Mouse (Mus musculus) testis, adult 2 months (tissue): ENCODE results near the gene Rbm14. TPM values are rescaled to one million over a fixed set of nuclear protein-coding genes. Genes with fewer than 3 reads are reported as not detected.

Experiments
- H3K27ac ChIP-seq: fragments of 200-500 bp; 2 replicates; pipeline ENCODE4 v1.5.1; 2012; ENCODE audit warnings: low read depth, low read length; ENCODE audit not compliant: control insufficient read depth, insufficient read depth
- H3K27me3 ChIP-seq: fragments of 200-500 bp; 2 replicates; pipeline ENCODE4 v1.6.1; 2012; ENCODE audit warnings: mild to moderate bottlenecking, low read length, moderate library complexity; ENCODE audit not compliant: control insufficient read depth, insufficient read depth
- H3K36me3 ChIP-seq: fragments of 200-500 bp; 2 replicates; pipeline ENCODE4 v1.6.1; 2012; ENCODE audit warnings: mild to moderate bottlenecking, low read length; ENCODE audit not compliant: control insufficient read depth, insufficient read depth
- H3K4me1 ChIP-seq: fragments of 200-500 bp; 2 replicates; pipeline ENCODE4 v1.6.1; 2012; ENCODE audit warnings: low read length; ENCODE audit not compliant: control insufficient read depth, insufficient read depth
- H3K4me3 ChIP-seq: fragments of 200-500 bp; 2 replicates; pipeline ENCODE4 v1.5.1; 2012; ENCODE audit warnings: low read depth, mild to moderate bottlenecking, low read length, moderate library complexity, mixed read lengths; ENCODE audit not compliant: control insufficient read depth
- CTCF ChIP-seq: fragments of 200-500 bp; IDR thresholded peaks from 2 replicates; pipeline ENCODE4 v1.5.1; 2012; ENCODE audit warnings: low read depth, mild to moderate bottlenecking, inconsistent platforms, low read length, moderate library complexity; ENCODE audit not compliant: control insufficient read depth, insufficient read depth, insufficient replicate concordance
- POLR2A ChIP-seq: fragments of 200-500 bp; IDR thresholded peaks from 2 replicates; pipeline ENCODE4 v1.6.1; 2012; ENCODE audit warnings: low read depth, mild to moderate bottlenecking, inconsistent platforms, low read length, moderate library complexity; ENCODE audit not compliant: control insufficient read depth
- polyA plus RNA-seq: library from polyadenylated mRNA; depleted of rRNA; stranded (reverse); fragments of >200 nt; gene quantifications from 2 replicates; pipeline ENCODE4 v1.2.3, GENCODE M21; 2012

Rbm14 gene
- polyA plus RNA-seq, 1 experiment = 45.7 TPM

DNA sequence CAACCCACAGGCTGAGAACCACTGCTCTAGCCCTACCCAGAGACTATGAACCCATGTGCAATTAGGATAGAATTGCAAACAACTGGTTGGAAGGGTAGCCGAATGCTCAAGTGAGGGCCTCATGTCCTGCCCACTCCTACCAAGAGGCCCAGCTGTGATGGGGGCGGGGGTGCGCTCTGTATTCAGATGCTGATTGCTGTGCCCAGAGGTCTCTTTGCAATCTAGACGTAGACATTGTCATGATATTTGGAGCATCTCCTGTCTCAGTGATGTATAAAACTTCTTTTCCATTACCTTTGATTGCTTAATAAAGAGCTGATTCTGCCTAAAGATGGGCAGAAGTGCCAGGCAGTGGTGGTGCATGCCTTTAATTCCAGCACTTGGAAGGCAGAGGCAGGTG lies 38.4 kb upstream of the Rbm14 start:
- H3K4me1 ChIP-seq = peaks cover 3% of the 10 kb centered on the region; the same call in 1 of the 2 replicates
- no peak overlapping the region for H3K27ac ChIP-seq
- H3K27me3 ChIP-seq = no peaks in the 10 kb centered on the region
- no peaks in the 10 kb centered on the region for H3K36me3 ChIP-seq
- no peak overlapping the region for H3K4me3 ChIP-seq
- TF ChIP-seq POLR2A (no peak), CTCF (no peak)

DNA sequence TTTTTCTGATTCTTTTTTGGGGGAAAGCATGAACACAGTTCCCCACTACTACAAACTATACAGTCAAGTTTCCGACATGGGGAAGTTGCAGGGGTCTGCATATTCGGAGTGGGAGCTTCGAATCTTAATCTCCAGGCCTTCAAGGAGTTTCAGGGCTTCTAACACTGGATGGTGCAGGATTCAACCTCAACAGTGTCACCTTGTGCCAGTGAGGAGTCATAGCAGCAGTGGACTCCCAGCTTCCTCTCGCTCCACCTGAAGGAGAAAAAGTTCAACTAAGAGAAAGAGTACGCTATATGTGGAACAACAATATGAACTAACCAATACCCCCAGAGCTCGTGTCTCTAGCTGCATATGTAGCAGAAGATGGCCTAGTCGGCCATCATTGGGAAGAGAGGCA lies 36.1 kb upstream of the Rbm14 start:
- H3K36me3 ChIP-seq = no peaks in the 10 kb centered on the region
- no peaks in the 10 kb centered on the region for H3K27me3 ChIP-seq
- H3K4me1 ChIP-seq = no peaks in the 10 kb centered on the region
- no peak overlapping the region for H3K4me3 ChIP-seq
- no peak overlapping the region for H3K27ac ChIP-seq
- TF ChIP-seq POLR2A (no peak), CTCF (peak; percentile 59; the same call in 1 of the 2 replicates)

DNA sequence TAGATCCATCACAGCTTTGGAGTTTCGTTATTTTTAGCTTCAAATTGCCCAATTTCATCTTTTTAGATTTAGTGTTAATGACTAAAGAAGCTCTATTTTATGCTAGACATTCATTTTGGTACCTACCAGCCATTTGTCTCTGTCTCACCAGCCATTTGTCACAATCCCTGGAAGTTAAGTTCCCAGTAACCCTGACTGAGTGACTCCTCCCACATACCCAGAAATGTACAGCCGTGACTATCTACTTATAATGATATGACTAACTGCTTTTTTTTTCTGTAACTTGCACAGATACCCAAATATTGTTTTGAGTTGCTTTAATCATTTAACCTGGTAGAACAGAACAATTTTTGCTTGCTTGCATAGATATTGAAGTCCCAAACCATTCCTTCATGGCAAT lies 34.4 kb upstream of the Rbm14 start:
- H3K4me3 ChIP-seq = no peak overlapping the region

DNA sequence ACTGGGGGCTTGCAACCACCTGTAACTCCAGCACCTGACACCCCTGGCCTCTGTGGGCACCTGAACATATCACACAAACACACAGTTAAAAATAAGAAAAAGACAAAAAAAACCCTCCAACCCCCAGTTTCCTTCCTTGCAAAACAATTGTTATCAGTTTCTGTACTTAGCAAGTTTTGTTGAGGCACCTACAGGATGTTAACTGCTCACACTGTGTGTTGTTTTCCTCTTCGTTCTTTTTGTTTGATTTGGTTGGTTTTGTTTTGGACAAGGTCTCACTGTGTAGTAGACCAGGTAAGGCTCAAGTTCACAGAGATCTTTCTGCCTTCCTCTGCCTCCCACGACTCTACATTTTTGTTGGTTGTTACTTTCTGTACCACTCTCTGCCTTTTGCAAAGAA lies 31.2 kb upstream of the Rbm14 start:
- Histone ChIP-seq H3K4me3 (peak overlapping the region; percentile 28; the same call in 1 of the 2 replicates), H3K27me3 (no peaks in the 10 kb centered on the region), H3K27ac (no peak overlapping the region), H3K36me3 (no peaks in the 10 kb centered on the region; the same call in none of the 2 replicates), H3K4me1 (peaks cover 19% of the 10 kb centered on the region)
- no peak for TF ChIP-seq CTCF
- no peak for TF ChIP-seq POLR2A

More for the DNA sequence above, 34.4 kb upstream of the Rbm14 start:
- no peak overlapping the region for H3K27ac ChIP-seq
- H3K4me1 ChIP-seq = no peaks in the 10 kb centered on the region
- H3K27me3 ChIP-seq = no peaks in the 10 kb centered on the region
- TF ChIP-seq CTCF (no peak), POLR2A (no peak)
- H3K36me3 ChIP-seq = no peaks in the 10 kb centered on the region; the same call in 1 of the 2 replicates

DNA sequence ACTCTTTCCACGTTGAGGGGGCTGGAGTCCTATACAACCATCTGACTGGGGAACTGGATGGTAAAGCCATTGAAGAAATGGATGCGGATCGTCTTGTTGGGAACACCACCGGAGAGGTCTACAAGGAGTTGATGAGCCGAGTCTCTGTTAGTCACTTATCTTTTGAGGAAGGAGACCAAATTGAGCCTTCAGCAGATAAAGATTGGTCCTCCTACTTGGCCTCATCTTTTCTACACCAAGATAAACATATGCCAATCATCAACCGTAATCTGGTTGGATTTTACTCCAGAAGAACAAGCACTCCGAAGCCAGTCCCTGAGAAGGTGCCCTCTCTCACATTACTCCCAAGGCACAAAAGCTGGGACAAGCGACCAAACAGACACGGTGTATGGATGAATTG lies 29.4 kb upstream of the Rbm14 start:
- TF ChIP-seq CTCF (no peak), POLR2A (no peak)

DNA sequence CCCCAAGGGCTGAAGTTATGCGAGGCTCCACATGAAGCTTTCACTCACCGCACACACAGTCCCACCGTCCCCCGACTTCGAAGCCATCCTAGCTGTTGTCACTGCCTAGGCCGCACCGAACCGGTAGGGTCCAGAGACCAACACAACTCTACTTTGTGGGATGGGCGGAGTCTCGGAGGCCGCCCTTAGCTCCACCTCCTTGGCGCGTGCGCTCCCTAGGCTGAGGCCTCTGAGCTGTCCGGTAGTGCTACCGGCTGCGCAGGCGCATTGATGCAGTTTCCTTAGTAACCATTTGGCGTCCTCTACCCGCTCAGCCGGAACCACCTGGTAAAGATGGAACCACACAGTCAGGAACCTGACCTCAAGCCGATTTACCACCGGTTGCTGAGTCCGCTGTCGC lies 27.7 kb upstream of the Rbm14 start, which contains the start of the genes Ccs and Ccdc87:
Gene Ccs (minus strand): TSS at position 184 of the 400 bp plus-strand sequence.
Gene Ccdc87 (plus strand): TSS at position 218 of the 400 bp plus-strand sequence.
- Histone ChIP-seq H3K27me3 (no peaks in the 10 kb centered on the region), H3K4me1 (peaks cover 21% of the 10 kb centered on the region), H3K4me3 (peak within 1 kb of the TSS; percentile 83), H3K27ac (peak within 1 kb of the TSS; percentile 83), H3K36me3 (no peaks in the 10 kb centered on the region; the same call in none of the 2 replicates)
- TF ChIP-seq CTCF (peak; percentile 3; the same call in 1 of the 2 replicates), POLR2A (peak; percentile 85)

More for the DNA sequence above, 29.4 kb upstream of the Rbm14 start:
- Histone ChIP-seq H3K27me3 (no peaks in the 10 kb centered on the region), H3K36me3 (no peaks in the 10 kb centered on the region; the same call in none of the 2 replicates), H3K4me3 (peak overlapping the region; percentile 83), H3K4me1 (peaks cover 21% of the 10 kb centered on the region), H3K27ac (no peak overlapping the region)

DNA sequence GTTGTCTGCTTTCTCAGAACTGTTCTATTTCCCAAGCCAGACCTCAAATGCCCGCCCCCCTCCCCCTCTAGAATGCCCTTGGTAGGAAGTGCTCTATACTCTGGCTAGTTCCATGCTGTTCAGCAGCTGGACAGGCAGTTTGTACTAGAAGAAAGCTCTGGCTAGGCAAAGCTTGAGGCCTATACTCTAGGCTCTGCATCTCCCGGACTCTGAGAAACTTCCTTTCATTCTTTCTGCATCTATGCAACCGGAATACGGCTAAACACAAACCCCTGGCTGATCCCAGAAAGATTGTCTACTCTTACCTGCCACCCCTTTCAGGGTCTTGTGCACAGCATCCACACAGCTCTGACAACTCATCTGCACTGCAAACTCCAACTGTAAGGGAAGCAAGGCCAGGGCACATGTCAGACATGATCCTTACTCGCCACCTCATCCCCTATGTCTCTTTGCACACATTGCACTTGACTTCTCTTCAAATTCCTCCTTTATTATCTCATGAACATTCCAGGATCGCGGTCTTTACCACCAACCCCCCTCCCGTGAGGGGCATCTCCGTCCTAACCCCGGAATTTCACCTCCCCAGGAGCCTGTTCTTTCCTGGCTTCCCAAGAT lies 27.2 kb upstream of the Rbm14 start:
- peak overlapping the region; percentile 83 for H3K27ac ChIP-seq
- H3K27me3 ChIP-seq = no peaks in the 10 kb centered on the region
- peak overlapping the region; percentile 83 for H3K4me3 ChIP-seq
- peaks cover 21% of the 10 kb centered on the region for H3K4me1 ChIP-seq
- no peaks in the 10 kb centered on the region; the same call in none of the 2 replicates for H3K36me3 ChIP-seq
- TF ChIP-seq POLR2A = no peak
- TF ChIP-seq CTCF = no peak
